Mouse (Mus musculus): ENCODE measurements around the gene Ctc1. TPM values are rescaled to one million over a fixed set of nuclear protein-coding genes. Genes with fewer than 3 reads are reported as not detected.

Ctc1 gene
- polyA plus RNA-seq, 1 experiment = 29.1 TPM

GRCm38 (mm10) chr11:69052824-69053421, 37.2 kb downstream of the Ctc1 start:
- Histone ChIP-seq H3K79me2 (ENCODE audit: control insufficient read depth, insufficient read depth) (peaks cover 33% of the 10 kb centered on the region), H3K27me3 (ENCODE audit: control insufficient read depth, insufficient read depth, insufficient read length) (no peaks in the 10 kb centered on the region), H3ac (ENCODE audit: control insufficient read depth, insufficient read length) (no peak overlapping the region), H3K36me3 (ENCODE audit: control insufficient read depth, insufficient read depth) (no peaks in the 10 kb centered on the region), H3K4me2 (ENCODE audit: low read depth) (no peak overlapping the region), H3K4me3 (no peak overlapping the region)
- no peak for TF ChIP-seq USF1 (IDR thresholded peaks at IDR 0.05; ENCODE audit: low read depth)
- TF ChIP-seq TCF3 (IDR thresholded peaks at IDR 0.05; ENCODE audit: insufficient read length, low read depth) = no peak
- no peak for TF ChIP-seq SRF (IDR thresholded peaks at IDR 0.05; ENCODE audit: control insufficient read depth, insufficient read length, low read depth)

GRCm38 (mm10) chr11:69053848-69054247, 38.1 kb downstream of the Ctc1 start:
- Histone ChIP-seq H3K27me3 (ENCODE audit: control insufficient read depth, insufficient read depth, insufficient read length) (no peaks in the 10 kb centered on the region), H3ac (ENCODE audit: control insufficient read depth, insufficient read length) (no peak overlapping the region), H3K4me2 (ENCODE audit: low read depth) (no peak overlapping the region), H3K4me3 (no peak overlapping the region), H3K36me3 (ENCODE audit: control insufficient read depth, insufficient read depth) (no peaks in the 10 kb centered on the region), H3K79me2 (ENCODE audit: control insufficient read depth, insufficient read depth) (peaks cover 32% of the 10 kb centered on the region)
- no peak for TF ChIP-seq POLR2AphosphoS2 (IDR thresholded peaks at IDR 0.05; ENCODE audit: insufficient read length, low read depth)
- no peak for TF ChIP-seq MYOD1 (IDR thresholded peaks at IDR 0.05; ENCODE audit: control insufficient read depth in 1 of 3, insufficient read length in 2 of 3, low read depth in 2 of 3)
- no peak for TF ChIP-seq MAX (IDR thresholded peaks at IDR 0.05; ENCODE audit: low read depth)
- TF ChIP-seq TCF3 (IDR thresholded peaks at IDR 0.05; ENCODE audit: insufficient read length, low read depth) = no peak
- TF ChIP-seq POLR2A (IDR thresholded peaks at IDR 0.05; ENCODE audit: insufficient read length, low read depth) = no peak

DNA sequence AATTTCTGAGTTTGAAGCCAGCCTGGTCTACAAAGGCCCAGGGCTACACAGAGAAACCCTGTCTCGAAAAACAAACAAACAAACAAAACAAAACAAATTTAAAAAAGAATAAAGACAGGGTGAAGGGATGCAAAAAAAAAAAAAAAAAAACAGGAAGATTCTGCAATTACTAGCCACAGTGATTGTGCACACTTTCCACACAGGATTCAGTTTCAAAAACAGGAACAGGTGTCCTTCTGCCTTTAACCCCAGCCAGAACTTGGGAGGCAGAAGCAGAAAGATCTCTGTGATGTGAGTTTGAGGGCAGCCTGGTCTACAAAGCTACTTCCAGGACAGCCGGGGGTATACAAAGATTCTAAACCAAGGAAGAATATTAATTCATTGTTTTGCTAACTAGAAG, 42.6 kb downstream of the Ctc1 start:
- H3K27me3 ChIP-seq (ENCODE audit: control insufficient read depth, insufficient read depth, insufficient read length) = no peaks in the 10 kb centered on the region
- peak overlapping the region; percentile 66 for H3K4me3 ChIP-seq
- H3K36me3 ChIP-seq (ENCODE audit: control insufficient read depth, insufficient read depth) = no peaks in the 10 kb centered on the region
- H3K4me2 ChIP-seq (ENCODE audit: low read depth) = peak overlapping the region; percentile 88
- peaks cover 23% of the 10 kb centered on the region for H3K79me2 ChIP-seq (ENCODE audit: control insufficient read depth, insufficient read depth)
- TF ChIP-seq MYOD1 (IDR thresholded peaks at IDR 0.05; ENCODE audit: control insufficient read depth in 1 of 3, insufficient read length in 2 of 3, low read depth in 2 of 3) (peak in 2 of 3 experiments; percentile 35 to 43), POLR2AphosphoS2 (IDR thresholded peaks at IDR 0.05; ENCODE audit: insufficient read length, low read depth) (no peak), USF1 (IDR thresholded peaks at IDR 0.05; ENCODE audit: low read depth) (no peak), POLR2A (IDR thresholded peaks at IDR 0.05; ENCODE audit: insufficient read length, low read depth) (no peak)
- no peak overlapping the region for H3ac ChIP-seq (ENCODE audit: control insufficient read depth, insufficient read length)

DNA sequence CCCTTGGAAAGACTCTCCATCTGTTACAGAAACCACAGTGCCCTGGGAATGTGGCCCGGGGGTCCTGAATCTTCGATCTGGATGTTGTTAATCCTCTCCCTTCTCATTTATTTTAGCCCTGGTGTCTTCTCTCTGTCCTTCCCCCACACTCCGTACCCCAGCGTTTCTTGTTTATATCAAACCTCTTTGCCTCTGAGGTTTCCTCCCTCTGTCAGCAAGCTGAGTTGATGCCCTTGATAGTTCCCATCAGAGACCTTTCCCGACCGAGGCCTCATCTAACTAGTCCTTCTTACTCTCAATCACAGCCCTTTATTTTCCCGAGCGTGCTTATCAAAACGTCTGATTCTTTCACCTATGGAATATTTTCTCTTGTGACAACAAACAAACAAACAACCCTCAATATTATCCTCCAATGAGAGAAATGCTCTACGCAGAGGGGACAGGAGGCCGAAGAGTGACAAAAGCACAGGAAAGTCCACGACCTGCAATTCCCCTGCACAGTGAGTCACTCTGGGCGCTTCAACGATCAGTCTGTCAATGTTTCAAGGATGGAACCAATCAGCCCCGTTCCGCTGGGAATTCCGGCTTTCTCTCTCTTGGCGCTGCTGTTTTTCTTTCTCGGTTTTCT, 43.1 kb downstream of the Ctc1 start:
- TF ChIP-seq USF1 (IDR thresholded peaks at IDR 0.05; ENCODE audit: low read depth) (no peak), MYOG (IDR thresholded peaks at IDR 0.05; ENCODE audit: control insufficient read depth in 1 of 3, insufficient read depth in 1 of 3, insufficient read length in 2 of 3, low read depth in 2 of 3) (no peak), E2F4 (IDR thresholded peaks at IDR 0.05; ENCODE audit: insufficient read depth) (no peak), MAX (IDR thresholded peaks at IDR 0.05; ENCODE audit: low read depth) (no peak), SRF (IDR thresholded peaks at IDR 0.05; ENCODE audit: control insufficient read depth, insufficient read length, low read depth) (no peak), TCF3 (IDR thresholded peaks at IDR 0.05; ENCODE audit: insufficient read length, low read depth) (no peak), MYOD1 (IDR thresholded peaks at IDR 0.05; ENCODE audit: control insufficient read depth in 1 of 3, insufficient read length in 2 of 3, low read depth in 2 of 3) (no peak), POLR2A (IDR thresholded peaks at IDR 0.05; ENCODE audit: insufficient read length, low read depth) (no peak), POLR2AphosphoS2 (IDR thresholded peaks at IDR 0.05; ENCODE audit: insufficient read length, low read depth) (no peak), CEBPB (IDR thresholded peaks at IDR 0.05; ENCODE audit: insufficient read depth, poor library complexity, severe bottlenecking) (no peak), TCF12 (IDR thresholded peaks at IDR 0.05; ENCODE audit: insufficient read depth, poor library complexity, severe bottlenecking) (no peak), REST (IDR thresholded peaks at IDR 0.05; ENCODE audit: insufficient read depth, insufficient read length) (no peak)
- Histone ChIP-seq H3ac (ENCODE audit: control insufficient read depth, insufficient read length) (peak overlapping the region; percentile 75), H3K36me3 (ENCODE audit: control insufficient read depth, insufficient read depth) (no peaks in the 10 kb centered on the region), H3K4me2 (ENCODE audit: low read depth) (peak overlapping the region; percentile 88), H3K79me2 (ENCODE audit: control insufficient read depth, insufficient read depth) (peaks cover 23% of the 10 kb centered on the region), H3K4me3 (peak overlapping the region; percentile 66), H3K27me3 (ENCODE audit: control insufficient read depth, insufficient read depth, insufficient read length) (no peaks in the 10 kb centered on the region)

GRCm38 (mm10) chr11:69059357-69059974, 43.8 kb downstream of the Ctc1 start, which contains the start of gene Borcs6:
Borcs6 (plus strand) TSS chr11:69059717.
- Histone ChIP-seq H3ac (ENCODE audit: control insufficient read depth, insufficient read length) (peak within 1 kb of the TSS; percentile 75), H3K27me3 (ENCODE audit: control insufficient read depth, insufficient read depth, insufficient read length) (no peaks in the 10 kb centered on the region), H3K4me2 (ENCODE audit: low read depth) (peak within 1 kb of the TSS; percentile 97), H3K79me2 (ENCODE audit: control insufficient read depth, insufficient read depth) (peaks cover 23% of the 10 kb centered on the region), H3K4me3 (peak within 1 kb of the TSS; percentile 66), H3K36me3 (ENCODE audit: control insufficient read depth, insufficient read depth) (no peaks in the 10 kb centered on the region)
- TF ChIP-seq USF1 (IDR thresholded peaks at IDR 0.05; ENCODE audit: low read depth) (no peak), MYOG (IDR thresholded peaks at IDR 0.05; ENCODE audit: control insufficient read depth in 1 of 3, insufficient read depth in 1 of 3, insufficient read length in 2 of 3, low read depth in 2 of 3) (peak; percentile 44 to 82 (median 80)), POLR2AphosphoS2 (IDR thresholded peaks at IDR 0.05; ENCODE audit: insufficient read length, low read depth) (peak; percentile 57), E2F4 (IDR thresholded peaks at IDR 0.05; ENCODE audit: insufficient read depth) (no peak), POLR2A (IDR thresholded peaks at IDR 0.05; ENCODE audit: insufficient read length, low read depth) (peak; percentile 64), MYOD1 (IDR thresholded peaks at IDR 0.05; ENCODE audit: control insufficient read depth in 1 of 3, insufficient read length in 2 of 3, low read depth in 2 of 3) (peak in 2 of 3 experiments; percentile 55 to 77)

All from myocyte (in vitro differentiated cells).